Mouse (Mus musculus): ENCODE data around the gene Gm11027. TPM values are rescaled to one million over a fixed set of nuclear protein-coding genes. Genes with fewer than 3 reads are reported as not detected.
"Not testable (repeated sequence)": the region's sequence is repeated elsewhere in the genome, so short reads cannot be mapped to it uniquely, and the experiment has no call there.

Gm11027 gene
- not detected for total RNA-seq (2021)

DNA sequence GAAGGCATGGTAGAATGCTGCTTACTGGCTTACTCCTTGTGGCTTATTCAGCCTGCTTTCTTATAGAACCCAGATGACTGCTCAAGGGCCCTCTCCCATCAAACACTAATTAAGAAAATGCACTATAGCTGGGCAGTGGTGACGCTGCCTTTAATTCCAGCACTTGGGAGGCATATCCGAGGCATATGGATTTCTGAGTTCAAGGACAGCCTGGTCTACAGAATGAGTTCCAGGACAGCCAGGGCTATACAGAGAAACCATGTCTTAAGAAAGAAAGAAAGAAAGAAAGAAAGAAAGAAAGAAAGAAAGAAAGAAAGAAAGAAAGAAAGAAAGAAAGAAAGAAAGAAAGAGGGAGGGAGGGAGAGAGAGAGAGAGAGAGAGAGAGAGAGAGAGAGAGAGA is at the start of gene Gm11027:
TSS of gene Gm11027 (plus strand) at position 301 of the 400 bp plus-strand sequence.
- DNase-seq (ENCODE audit: extremely low spot score in 1 of 2, low spot score in 1 of 2), result not testable (repeated sequence)

DNA sequence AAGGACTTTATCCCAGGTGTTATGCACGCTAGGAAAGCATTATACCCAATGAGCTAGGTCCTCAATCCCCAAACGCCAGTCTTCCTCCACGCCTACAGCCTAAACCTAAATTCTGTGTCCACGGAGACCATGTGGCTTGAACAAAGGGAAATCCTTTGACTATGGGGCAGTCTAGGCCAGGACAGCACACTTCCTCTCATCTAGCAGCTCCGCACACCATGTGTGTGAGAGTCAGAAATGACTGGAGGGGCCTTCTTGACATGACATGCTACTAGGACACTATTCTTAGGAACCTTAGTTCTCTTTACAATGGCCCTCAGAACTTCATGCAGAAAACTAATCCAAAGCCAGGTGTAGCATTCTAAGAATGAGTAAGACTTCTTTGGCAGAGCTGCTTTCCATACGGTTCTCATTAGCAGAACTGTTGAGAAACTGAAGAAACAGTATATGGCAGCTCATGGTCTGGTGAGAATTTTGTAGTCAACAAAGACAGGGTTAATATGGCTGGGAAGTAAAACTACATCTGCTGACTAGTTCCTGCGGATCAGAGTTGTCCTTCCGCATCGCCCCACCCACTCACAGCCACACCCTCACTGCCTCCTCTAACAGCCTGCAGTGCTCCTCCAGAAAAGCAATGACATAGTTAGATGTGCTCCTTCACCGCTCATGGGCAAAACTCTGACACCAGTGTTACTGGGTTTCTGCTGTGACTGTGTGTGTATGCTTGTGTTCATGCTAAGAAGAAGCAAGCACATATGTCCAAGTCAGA is 48.7 kb upstream of the Gm11027 start:
- no peak for DNase-seq (ENCODE audit: extremely low spot score in 1 of 2, low spot score in 1 of 2)

DNA sequence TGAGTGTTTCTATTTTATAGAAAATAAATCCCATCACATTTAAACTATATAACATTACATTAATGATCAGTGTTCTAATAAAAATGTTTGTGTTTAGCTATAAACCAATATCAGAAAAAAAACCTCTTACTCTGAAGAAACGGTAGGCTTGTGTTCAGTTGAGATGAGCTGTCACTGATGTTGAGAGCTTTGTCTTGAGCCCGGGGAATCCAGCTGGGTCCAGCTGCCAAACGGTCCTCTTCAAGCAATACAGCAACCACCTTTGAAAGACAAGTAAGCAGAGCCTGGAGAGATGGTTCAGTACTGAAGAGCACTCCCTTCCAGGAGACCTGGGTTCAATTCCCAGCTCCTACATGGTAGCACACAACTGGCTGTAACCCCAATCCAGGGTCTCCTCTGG is 45.7 kb upstream of the Gm11027 start:
- no peak for DNase-seq (ENCODE audit: extremely low spot score in 1 of 2, low spot score in 1 of 2)

DNA sequence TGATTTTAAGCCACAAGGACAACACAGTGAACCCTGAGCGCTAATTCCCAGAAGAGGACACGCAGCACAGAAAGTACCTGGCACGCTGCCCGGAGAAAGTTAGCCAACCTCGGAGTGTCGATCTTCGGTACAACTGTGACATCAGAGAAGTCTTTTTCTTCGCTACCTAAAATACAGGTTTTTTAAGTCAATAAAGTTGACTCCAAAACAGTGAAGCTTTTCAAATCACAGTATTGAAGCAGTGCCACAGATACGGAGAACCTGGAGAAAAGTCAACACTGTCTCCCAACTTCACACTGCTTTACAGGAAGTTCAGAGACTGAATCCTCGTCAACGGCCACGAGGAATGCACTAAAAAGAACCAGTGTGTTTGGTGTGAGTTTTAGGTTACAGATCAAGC is 43.6 kb upstream of the Gm11027 start:
- DNase-seq (ENCODE audit: extremely low spot score in 1 of 2, low spot score in 1 of 2), result peak in 1 of 2 experiments; percentile 23

DNA sequence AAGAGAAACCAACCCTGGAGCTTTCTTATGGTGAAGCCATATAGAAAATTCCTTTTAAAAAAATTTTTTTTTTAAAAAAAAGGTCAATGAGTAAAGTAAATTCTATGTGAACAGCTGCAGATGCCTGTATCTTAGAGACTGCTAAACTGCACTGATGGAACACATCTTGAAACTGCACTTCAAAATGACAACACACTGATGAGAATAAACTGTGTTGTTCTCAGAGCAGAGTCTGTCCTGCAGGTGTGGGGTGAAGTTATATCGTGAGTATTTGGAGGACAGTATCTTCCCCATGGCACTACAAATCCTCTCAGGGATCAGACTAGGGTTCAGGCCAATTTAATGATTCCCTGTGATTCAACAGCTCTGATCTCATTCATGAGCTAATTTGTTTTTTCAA is 43.1 kb upstream of the Gm11027 start:
- no peak for DNase-seq (ENCODE audit: extremely low spot score in 1 of 2, low spot score in 1 of 2)

DNA sequence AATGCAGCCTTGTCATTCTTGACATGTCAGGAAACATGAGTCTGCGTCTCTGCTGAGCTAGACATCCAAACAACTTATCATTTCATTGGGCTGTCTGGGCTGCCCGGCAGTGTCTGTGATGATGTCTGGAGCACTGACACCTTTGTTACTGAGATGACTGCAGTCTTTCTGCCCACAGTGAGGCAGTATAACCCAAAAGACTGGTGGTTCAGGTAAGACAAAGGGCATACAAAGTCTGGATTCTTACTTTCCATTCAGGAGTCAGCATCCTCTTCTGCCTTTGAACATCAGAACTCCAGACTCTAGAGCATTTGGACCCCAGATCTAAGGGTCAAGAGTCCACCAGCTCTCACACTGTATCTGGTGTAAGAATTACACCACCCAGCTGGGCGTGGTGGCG is 39.8 kb upstream of the Gm11027 start:
- no peak for DNase-seq (ENCODE audit: extremely low spot score in 1 of 2, low spot score in 1 of 2)

DNA sequence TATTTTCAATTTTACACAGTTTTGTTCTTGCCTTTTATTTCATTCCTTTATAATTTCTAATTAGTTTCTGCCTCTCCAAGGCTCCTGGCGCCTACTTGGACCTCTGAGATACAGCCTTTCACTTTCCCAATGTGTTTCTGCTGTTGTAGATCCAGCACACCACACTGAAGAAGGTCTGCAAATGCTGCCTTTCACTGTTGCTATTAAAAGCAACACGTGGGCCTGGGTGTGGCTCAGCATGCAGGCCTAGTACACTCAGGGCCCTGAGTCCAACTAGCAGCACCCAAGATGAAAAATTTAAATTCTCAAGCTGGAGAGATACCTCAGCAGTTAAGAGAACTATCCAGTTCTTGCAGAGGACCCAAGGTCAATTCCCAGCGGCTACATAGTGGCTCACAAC is 38.5 kb upstream of the Gm11027 start:
- DNase-seq (ENCODE audit: extremely low spot score in 1 of 2, low spot score in 1 of 2), result no peak

DNA sequence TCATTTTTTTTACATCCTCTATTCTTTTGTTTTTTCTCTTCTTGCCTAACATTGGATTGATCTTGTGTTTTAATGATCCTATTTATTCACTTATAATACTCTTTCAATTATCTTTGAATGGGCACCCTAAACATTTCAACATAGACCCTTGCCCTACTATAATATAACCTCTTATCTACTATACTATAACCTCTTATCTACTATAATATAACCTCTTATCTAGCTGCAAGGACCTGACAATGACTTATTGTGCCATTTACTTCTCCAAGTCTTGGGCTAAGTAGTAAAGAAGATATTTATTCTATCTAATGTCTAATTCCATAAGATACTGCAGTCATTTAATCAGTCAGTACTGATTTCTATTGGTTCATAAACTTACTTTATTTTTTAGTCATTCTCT is 36.8 kb upstream of the Gm11027 start:
- DNase-seq (ENCODE audit: extremely low spot score in 1 of 2, low spot score in 1 of 2), result no peak

DNA sequence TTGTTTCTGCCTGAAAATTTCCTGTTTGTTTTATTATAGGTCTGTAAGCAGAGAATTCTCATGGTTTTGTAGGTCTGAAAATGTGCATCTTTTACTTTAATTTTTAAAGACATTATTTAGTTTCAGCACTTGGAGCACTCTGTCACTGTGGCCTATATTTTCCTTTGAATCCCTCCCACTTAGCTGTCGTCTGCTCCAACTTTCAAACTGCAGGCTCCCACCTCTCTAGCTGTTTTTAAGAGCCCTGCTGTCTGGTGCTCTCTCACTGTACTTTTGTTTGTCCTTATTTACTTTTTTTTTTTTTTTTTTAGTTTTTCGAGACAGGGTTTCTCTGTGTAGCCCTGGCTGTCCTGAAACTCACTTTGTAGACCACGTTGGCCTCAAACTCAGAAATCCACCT is 36.4 kb upstream of the Gm11027 start:
- DNase-seq (ENCODE audit: extremely low spot score in 1 of 2, low spot score in 1 of 2), result no peak

DNA sequence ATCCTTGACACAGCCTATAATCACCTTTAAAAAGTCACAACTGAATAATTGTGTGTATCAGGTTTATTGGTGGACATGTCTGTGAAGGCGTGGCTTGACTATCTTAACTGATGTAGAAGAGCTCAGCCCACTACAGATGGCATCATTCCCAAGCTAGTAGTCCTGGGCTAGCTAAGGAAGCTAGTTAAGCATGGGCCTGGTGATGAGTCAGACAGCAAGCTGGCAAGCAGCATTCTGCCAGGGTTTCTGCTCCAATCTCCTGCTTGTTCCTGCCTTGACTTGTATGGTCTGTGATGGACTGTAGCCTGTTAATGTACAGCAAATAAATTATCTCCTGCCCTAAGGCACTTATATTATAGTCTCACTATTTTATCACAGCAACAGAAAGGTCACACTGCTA is 30.6 kb upstream of the Gm11027 start:
- DNase-seq (ENCODE audit: extremely low spot score in 1 of 2, low spot score in 1 of 2), result no peak

DNA sequence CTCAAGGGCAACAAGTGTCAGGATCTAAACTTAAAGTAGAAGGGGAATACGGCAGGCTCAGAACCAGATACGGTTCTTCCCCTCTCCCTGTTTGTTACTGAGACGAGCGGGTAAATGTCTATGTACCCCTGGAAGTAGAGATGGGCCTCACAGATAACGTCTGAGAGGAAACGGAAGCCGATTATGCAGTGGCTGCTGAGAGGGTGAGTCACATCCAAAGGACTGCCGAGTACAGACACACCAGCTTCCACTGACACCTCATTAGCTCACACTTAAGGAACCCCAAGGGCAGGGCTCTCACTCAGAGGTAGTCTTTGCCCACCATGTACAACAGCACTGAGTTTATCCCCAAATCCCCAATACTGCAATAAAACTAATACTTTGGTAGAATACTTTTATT is 20.5 kb upstream of the Gm11027 start:
- no peak for DNase-seq (ENCODE audit: extremely low spot score in 1 of 2, low spot score in 1 of 2)

DNA sequence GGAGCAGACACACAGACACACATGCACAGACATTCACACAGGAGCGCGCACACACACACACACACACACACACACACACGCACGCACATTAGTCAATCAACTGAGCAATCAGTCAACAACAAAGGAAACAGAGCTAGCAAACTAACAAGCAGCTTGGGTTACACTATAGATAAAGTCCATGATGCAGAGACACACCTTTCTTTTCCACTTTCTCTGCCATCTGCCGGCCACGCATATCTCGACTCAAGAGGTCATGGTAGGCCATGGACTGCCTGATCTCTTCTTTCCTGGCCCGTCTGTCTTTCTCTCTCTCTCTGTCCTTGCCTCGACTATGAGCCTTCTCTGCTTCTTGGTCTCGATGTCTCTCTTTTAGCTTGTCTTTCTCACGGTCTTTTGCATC is 19.6 kb upstream of the Gm11027 start:
- no peak for DNase-seq (ENCODE audit: extremely low spot score in 1 of 2, low spot score in 1 of 2)

DNA sequence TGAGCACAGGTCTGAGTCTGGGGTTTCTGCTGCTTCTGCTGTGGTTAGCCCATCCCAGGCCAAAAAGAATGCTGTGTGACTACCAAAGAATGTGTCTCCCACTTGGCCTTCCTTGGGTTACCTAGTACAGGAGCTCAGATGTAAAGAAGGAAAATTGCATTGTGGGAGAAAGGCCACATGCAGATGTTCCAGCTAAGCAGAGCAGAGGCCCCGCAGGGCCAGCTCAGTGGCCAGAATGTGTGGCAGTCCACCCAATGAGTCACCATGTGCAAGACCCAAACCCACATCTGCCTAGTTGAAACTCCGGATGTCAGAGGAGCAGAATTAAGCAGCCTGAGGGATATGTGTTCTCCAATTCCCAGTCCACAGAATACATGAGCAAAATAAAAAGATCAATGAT is 16.9 kb upstream of the Gm11027 start:
- no peak for DNase-seq (ENCODE audit: extremely low spot score in 1 of 2, low spot score in 1 of 2)

DNA sequence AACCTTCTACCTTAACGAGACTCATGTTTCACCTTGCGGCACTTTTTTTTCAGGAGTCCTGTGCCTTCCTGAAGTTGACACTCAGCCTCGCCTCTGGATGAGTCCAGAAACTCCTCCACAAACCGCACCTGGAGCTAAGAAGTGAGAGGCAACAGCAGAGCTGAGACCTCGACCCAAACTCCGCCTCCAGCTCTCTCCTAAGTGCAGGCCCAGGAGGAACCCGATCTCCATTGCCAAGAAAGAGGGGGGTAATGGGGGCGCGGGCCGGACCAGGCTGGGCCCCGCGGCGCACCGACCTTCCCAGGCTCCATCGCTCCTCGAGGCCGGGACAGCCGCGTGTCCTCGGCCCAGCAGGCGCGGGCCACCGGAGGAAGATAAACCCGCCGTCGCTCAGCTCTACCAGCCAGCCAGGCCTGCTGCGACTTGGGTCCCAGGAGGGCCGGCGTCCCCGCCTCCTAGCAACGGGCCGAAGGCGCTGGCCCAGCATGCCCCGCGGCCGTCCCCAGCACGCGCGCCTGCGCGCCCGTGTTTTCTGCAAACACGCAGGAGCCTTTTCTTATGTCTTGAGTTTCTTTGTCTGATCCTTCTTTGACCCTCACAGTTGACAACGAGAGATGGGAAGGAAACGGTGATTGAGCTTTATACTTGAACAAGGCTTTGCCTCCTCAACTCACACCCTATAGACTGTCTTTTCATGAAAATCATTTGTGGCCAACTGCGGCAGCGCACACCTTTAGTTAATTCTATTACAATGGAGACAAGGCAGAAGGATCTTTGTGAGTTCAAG is 12.4 kb upstream of the Gm11027 start, which contains the start of gene Wdr60:
TSS of gene Wdr60 (minus strand) at position 468 of the 787 bp plus-strand sequence.
- DNase-seq (ENCODE audit: extremely low spot score in 1 of 2, low spot score in 1 of 2), result peak; percentile 79 to 80

DNA sequence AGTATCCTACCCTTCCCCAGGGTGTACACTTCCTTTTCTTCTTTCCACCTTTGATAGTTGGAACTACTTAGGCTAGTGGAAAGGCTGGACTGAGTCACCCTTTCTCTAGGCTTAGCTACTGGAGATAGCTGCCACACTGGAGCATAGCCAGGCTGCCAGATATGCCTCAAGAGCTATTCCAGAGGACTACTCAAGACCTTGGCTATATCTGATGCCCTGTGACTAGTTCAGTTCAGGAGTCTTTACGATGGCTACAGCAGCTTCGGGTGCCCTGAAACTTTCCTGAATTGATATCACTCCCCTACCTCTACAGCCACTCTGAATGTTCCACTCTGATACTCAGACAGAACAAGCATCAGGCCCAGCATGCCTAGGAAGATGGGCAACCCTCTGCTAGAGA is 10.4 kb upstream of the Gm11027 start:
- no peak for DNase-seq (ENCODE audit: extremely low spot score in 1 of 2, low spot score in 1 of 2)

DNA sequence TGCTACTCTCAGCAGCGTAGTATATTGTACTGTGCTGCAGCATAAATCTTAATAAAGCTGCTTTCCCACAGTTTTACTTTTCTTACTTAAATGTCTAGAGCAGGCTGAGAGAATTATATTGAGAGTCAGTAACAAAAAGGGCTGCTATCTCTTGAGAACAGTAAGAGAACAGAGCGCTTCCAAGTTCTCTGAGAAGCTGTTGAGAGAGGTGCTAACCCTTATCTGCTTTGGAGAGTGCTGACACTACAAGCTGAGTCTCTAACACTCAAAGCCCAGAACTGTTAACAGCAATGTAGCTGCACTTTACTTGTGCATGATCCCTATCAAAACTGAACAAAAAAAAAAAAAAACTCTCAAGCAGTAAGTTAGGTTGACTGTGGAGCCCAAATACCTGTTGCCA is 9.9 kb upstream of the Gm11027 start:
- DNase-seq (ENCODE audit: extremely low spot score in 1 of 2, low spot score in 1 of 2), result no peak

DNA sequence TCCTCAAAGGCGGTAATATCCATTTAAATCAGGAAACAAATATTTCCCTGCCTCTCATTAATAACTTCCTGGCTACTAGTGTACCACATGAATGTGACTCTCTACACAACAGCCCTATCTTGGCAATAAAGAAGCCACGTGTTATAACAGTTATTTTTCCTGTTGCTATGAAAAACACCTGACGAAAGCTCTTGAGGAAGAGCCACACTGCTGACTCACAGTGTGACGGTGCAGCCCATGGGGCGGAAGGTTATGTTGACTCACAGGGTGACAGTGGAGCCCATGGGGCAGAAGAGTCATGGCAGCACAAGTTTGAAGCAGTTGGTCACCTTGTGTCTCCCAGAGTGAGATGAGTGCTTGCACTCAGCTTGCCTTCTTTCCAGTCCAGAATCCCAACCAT is 5.7 kb upstream of the Gm11027 start:
- no peak for DNase-seq (ENCODE audit: extremely low spot score in 1 of 2, low spot score in 1 of 2)

DNA sequence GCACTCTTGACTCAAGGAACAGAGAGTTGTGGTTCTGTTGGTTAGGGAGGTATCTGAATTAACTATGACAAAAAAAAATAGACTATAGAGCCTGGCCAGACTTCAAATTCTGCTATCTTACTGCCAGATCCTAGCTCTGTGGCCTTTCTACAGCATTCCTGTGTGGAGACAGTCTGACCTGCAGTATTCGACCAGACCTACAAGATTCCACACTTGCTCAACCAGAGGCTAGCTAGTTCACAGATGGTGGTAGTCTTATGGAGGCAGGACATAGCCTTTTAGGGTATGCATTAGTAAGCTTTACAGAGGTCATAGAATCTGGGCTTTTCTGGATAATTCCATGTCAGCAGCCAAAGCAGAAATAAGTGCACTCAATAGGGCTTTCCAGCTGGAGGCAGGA is 4.6 kb upstream of the Gm11027 start:
- DNase-seq (ENCODE audit: extremely low spot score in 1 of 2, low spot score in 1 of 2), result no peak

DNA sequence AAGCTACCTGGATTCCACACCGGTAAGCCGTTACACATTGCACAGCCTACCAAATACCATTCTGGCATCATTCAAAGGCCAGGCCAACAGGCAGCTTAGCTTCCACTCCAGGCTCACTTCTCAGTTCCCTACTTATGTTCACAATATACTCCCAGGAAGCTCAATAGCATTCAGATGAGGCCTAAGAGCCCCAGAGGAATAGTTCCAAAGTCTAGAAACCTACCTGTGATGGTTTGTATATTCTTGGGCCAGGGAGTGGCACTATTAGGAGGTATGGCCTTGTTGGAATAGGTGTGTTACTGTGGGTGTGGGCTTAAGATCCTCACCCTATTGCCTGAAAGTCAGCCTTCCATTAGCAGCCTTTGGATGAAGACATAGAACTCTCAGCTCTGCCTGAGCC is 4.1 kb upstream of the Gm11027 start:
- no peak for DNase-seq (ENCODE audit: extremely low spot score in 1 of 2, low spot score in 1 of 2)

DNA sequence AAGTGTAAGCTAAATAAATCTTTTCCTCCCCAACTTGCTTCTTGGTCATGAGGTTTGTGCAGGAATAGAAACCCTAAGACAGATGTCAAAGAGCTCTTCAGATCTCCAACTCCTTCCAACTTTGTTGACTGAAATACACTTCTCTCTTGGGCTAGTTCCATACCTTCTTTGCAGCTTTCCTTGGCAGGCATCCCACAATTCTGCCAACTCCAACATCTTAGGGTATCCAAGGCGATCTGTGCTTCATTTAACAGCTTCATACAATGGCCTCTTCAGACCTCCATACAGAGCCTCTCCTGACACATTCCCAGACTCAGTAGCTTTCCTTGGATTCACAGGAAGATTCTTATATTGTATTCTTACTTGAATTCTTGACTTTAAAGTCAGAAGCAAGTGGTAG is 1.5 kb upstream of the Gm11027 start:
- no peak for DNase-seq (ENCODE audit: extremely low spot score in 1 of 2, low spot score in 1 of 2)

DNA sequence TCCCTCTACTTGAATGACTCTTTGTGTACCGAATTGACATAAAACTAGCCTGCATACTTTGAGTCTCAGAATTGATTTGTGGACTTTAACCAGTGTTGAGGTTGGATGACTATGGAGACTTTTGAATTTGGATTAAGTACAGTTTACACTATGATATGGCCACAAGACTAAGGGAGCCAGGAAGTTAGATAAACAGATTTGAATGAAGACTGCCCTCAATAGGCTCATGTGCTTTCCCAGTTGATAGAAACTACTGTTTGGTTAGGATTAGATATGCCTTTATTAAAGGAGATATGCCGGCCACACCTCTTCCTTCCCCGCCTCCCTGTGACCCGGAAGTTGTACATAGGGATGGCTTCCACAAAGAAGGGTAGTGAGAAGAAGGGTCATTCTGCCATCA is 445 bp downstream of the Gm11027 start:
- no peak for DNase-seq (ENCODE audit: extremely low spot score in 1 of 2, low spot score in 1 of 2)

DNA sequence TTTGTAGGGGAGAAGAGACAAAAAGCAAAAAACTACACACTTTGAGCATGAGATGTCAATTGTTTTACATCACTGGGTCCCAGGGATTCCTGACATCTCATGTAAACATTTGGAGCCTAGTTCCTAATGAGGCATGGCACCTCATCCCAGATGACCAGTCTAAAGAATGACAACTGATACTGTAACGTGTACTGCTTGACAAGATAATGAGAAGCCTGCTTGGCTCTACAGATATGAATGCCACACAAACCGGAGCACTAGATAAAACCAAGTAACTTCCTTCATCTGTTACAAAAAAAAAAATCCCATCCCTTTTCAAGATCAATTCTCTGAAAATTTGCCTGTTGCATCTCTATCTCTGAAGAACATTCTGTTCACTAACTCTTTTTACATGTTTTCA is 1.8 kb downstream of the Gm11027 start:
- DNase-seq (ENCODE audit: extremely low spot score in 1 of 2, low spot score in 1 of 2), result no peak

Measured in layer of hippocampus, postnatal 25 days (tissue).